Mouse (Mus musculus): ENCODE measurements around the gene D5Ertd579e.

DNA sequence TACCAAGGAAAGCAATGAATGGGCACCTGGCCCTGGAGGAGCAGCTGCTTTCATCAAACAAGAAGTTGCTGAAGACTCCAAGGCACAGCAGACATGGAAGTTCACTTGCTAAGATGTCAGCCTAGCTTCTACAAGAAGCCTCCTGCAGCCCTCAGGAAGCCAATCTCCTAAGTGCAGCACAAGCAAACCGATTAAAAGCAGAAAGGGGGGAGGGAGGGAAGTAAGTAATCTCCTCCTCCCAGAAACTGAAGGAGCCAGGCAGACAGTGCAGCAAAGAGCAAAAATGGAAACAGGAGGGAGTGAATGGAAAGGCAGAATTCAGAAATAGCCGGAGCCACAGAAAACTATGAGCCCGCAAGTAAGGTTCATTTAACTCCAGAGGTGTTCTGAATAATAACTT lies 122.5 kb downstream of the D5Ertd579e start:
- TF ChIP-seq GATA1 (IDR thresholded peaks at IDR 0.05; ENCODE audit: borderline replicate concordance, low read length): no peak; the same call in 2 of the 3 replicates
- no peak for TF ChIP-seq FLI1 (IDR thresholded peaks at IDR 0.05; ENCODE audit: low read length)

Measured in megakaryocyte, embryonic 14.5 days (primary cell).